Mouse (Mus musculus) forebrain, embryonic 12.5 days (tissue): ENCODE measurements at regions not wholly inside any gene's neighbourhood (a gene's known extent, or its start where the extent isn't known, plus 50 kb on each side); places are given as distances from the start of the nearest gene placed in this dataset.
"Not testable (repeated sequence)": the region's sequence is repeated elsewhere in the genome, so short reads cannot be mapped to it uniquely, and the experiment has no call there.

Experiments
- ATAC-seq: fragments of 200-750 bp; cut with Nextera tagmentation; 2 replicates; pipeline ENCODE4 v1.8.0; 2017; ENCODE audit warnings: moderate TSS enrichment; ENCODE audit not compliant: low FRiP score
- H3K27ac ChIP-seq: fragments of 300-500 bp; sonication (generic); 2 replicates; pipeline ENCODE4 v1.5.1; 2016; ENCODE audit warnings: mild to moderate bottlenecking
- H3K27me3 ChIP-seq: fragments of 300-500 bp; sonication (generic); 2 replicates; pipeline ENCODE4 v1.6.1; 2016; ENCODE audit warnings: mild to moderate bottlenecking
- H3K36me3 ChIP-seq: fragments of 300-500 bp; sonication (generic); replicated peaks from 2 replicates; pipeline ENCODE4 v1.6.1; 2016; ENCODE audit warnings: mild to moderate bottlenecking
- H3K4me1 ChIP-seq: fragments of 300-500 bp; sonication (generic); 2 replicates; pipeline ENCODE4 v1.6.1; 2016
- H3K4me2 ChIP-seq: fragments of 300-500 bp; sonication (generic); 2 replicates; pipeline ENCODE4 v1.6.1; 2016; ENCODE audit warnings: mild to moderate bottlenecking, moderate library complexity
- H3K4me3 ChIP-seq: fragments of 300-500 bp; sonication (generic); replicated peaks from 2 replicates; pipeline ENCODE4 v1.5.1; 2016; ENCODE audit warnings: mild to moderate bottlenecking
- H3K9ac ChIP-seq: fragments of 300-500 bp; sonication (generic); 2 replicates; pipeline ENCODE4 v1.6.1; 2016; ENCODE audit warnings: mild to moderate bottlenecking
- H3K9me3 ChIP-seq: fragments of 300-500 bp; sonication (generic); 2 replicates; pipeline ENCODE4 v1.6.1; 2016
- WGBS: fragments of 180-500 bp; shearing (Covaris S2); methylation state at CpG from one replicate; pipeline ENCODE4 v1.1.7; 2016; 5-methylcytosine and 5-hydroxymethylcytosine counted together

- H3K9ac ChIP-seq, ATAC-seq, H3K27me3 ChIP-seq, H3K27ac ChIP-seq, H3K4me3 ChIP-seq, H3K4me1 ChIP-seq, H3K9me3 ChIP-seq, H3K36me3 ChIP-seq, H3K4me2 ChIP-seq: not testable (repeated sequence)
- 97% methylated on average over 2 of the region's 2 CpGs for WGBS
Observed at GRCm38 (mm10) chr7:77200903-77201302, 971.2 kb downstream of the Agbl1 start.

- ATAC-seq = no peak
- H3K4me3 ChIP-seq = no peak overlapping the region
- no peaks in the 10 kb centered on the region for H3K9me3 ChIP-seq
- WGBS = 77% methylated on average over 3 of the region's 3 CpGs
- no peak overlapping the region for H3K9ac ChIP-seq
- H3K4me1 ChIP-seq = no peaks in the 10 kb centered on the region
- H3K4me2 ChIP-seq = no peak overlapping the region
- H3K36me3 ChIP-seq = no peaks in the 10 kb centered on the region
- H3K27ac ChIP-seq = no peak overlapping the region
- no peaks in the 10 kb centered on the region for H3K27me3 ChIP-seq
Observed at GRCm38 (mm10) chr7:77205604-77206003, 975.9 kb downstream of the Agbl1 start.

GRCm38 (mm10) chr7:77249391-77249790 is 1019.7 kb downstream of the Agbl1 start:
- no peaks in the 10 kb centered on the region for H3K4me1 ChIP-seq
- 83% methylated on average over 1 of the region's 1 CpGs for WGBS
- H3K9me3 ChIP-seq = no peaks in the 10 kb centered on the region

GRCm38 (mm10) chr7:77287657-77288056 is 1058.0 kb downstream of the Agbl1 start:
- no peak for ATAC-seq
- Histone ChIP-seq H3K9me3 (no peaks in the 10 kb centered on the region), H3K27ac (no peak overlapping the region), H3K4me1 (no peaks in the 10 kb centered on the region), H3K36me3 (no peaks in the 10 kb centered on the region), H3K9ac (no peak overlapping the region), H3K4me3 (no peak overlapping the region), H3K27me3 (no peaks in the 10 kb centered on the region), H3K4me2 (no peak overlapping the region)
- WGBS = 65% methylated on average over 4 of the region's 4 CpGs

More at GRCm38 (mm10) chr7:77249391-77249790, 1019.7 kb downstream of the Agbl1 start:
- H3K4me3 ChIP-seq = no peak overlapping the region
- no peaks in the 10 kb centered on the region for H3K27me3 ChIP-seq
- H3K4me2 ChIP-seq = no peak overlapping the region
- no peak overlapping the region for H3K9ac ChIP-seq
- H3K27ac ChIP-seq = no peak overlapping the region
- no peaks in the 10 kb centered on the region for H3K36me3 ChIP-seq
- ATAC-seq = no peak

- H3K4me2 ChIP-seq = no peak overlapping the region
- peaks cover 9% of the 10 kb centered on the region for H3K4me1 ChIP-seq
- ATAC-seq = peak; percentile 58; the same call in 1 of the 2 replicates
- no peaks in the 10 kb centered on the region for H3K36me3 ChIP-seq
- H3K4me3 ChIP-seq = no peak overlapping the region
- no peak overlapping the region for H3K27ac ChIP-seq
- WGBS = 9% methylated on average over 5 of the region's 5 CpGs
- H3K27me3 ChIP-seq = peaks cover 15% of the 10 kb centered on the region
- no peak overlapping the region for H3K9ac ChIP-seq
- H3K9me3 ChIP-seq = no peaks in the 10 kb centered on the region
Observed at GRCm38 (mm10) chr7:77294984-77295642, 1065.4 kb downstream of the Agbl1 start.

- H3K4me3 ChIP-seq = no peak overlapping the region
- ATAC-seq = no peak
- no peaks in the 10 kb centered on the region for H3K36me3 ChIP-seq
- H3K27me3 ChIP-seq = peaks cover 22% of the 10 kb centered on the region; the same call in 1 of the 2 replicates
- H3K9ac ChIP-seq = no peak overlapping the region
- no peak overlapping the region for H3K27ac ChIP-seq
- no peaks in the 10 kb centered on the region for H3K9me3 ChIP-seq
- H3K4me1 ChIP-seq = no peaks in the 10 kb centered on the region; the same call in 1 of the 2 replicates
- WGBS = 49% methylated on average over 3 of the region's 3 CpGs
- no peak overlapping the region for H3K4me2 ChIP-seq
Observed at GRCm38 (mm10) chr7:77303227-77303626, 1073.5 kb downstream of the Agbl1 start.

GRCm38 (mm10) chr7:77303935-77304334 is 1074.2 kb downstream of the Agbl1 start:
- Histone ChIP-seq H3K36me3 (no peaks in the 10 kb centered on the region), H3K27ac (no peak overlapping the region), H3K9ac (no peak overlapping the region), H3K4me2 (peak overlapping the region; percentile 15), H3K9me3 (no peaks in the 10 kb centered on the region), H3K27me3 (peaks cover 16% of the 10 kb centered on the region; the same call in 1 of the 2 replicates), H3K4me3 (0 out of 2 replicates have a peak overlapping the region, but pooled peaks have one; percentile 5), H3K4me1 (no peaks in the 10 kb centered on the region; the same call in 1 of the 2 replicates)
- ATAC-seq = no peak
- WGBS = 6% methylated on average over 5 of the region's 11 CpGs

- Histone ChIP-seq H3K4me2 (no peak overlapping the region), H3K27ac (no peak overlapping the region), H3K4me1 (no peaks in the 10 kb centered on the region; the same call in 1 of the 2 replicates), H3K27me3 (peaks cover 16% of the 10 kb centered on the region; the same call in 1 of the 2 replicates), H3K4me3 (no peak overlapping the region), H3K36me3 (no peaks in the 10 kb centered on the region), H3K9me3 (no peaks in the 10 kb centered on the region), H3K9ac (no peak overlapping the region)
- no peak for ATAC-seq
- 68% methylated on average over 3 of the region's 3 CpGs for WGBS
Observed at GRCm38 (mm10) chr7:77305471-77305870, 1075.8 kb downstream of the Agbl1 start.

- WGBS = 77% methylated on average over 2 of the region's 2 CpGs
- ATAC-seq = no peak
- H3K27ac ChIP-seq = no peak overlapping the region
- H3K36me3 ChIP-seq = no peaks in the 10 kb centered on the region
- H3K9ac ChIP-seq = no peak overlapping the region
- no peaks in the 10 kb centered on the region for H3K27me3 ChIP-seq
- no peak overlapping the region for H3K4me2 ChIP-seq
- no peaks in the 10 kb centered on the region for H3K9me3 ChIP-seq
- H3K4me1 ChIP-seq = no peaks in the 10 kb centered on the region
- H3K4me3 ChIP-seq = no peak overlapping the region
Observed at GRCm38 (mm10) chr7:77311661-77312060, 1082.0 kb downstream of the Agbl1 start.

GRCm38 (mm10) chr7:77325140-77325539 is 1095.5 kb downstream of the Agbl1 start:
- no peak for ATAC-seq
- Histone ChIP-seq H3K36me3 (no peaks in the 10 kb centered on the region), H3K27ac (no peak overlapping the region), H3K4me3 (no peak overlapping the region), H3K4me2 (no peak overlapping the region), H3K4me1 (no peaks in the 10 kb centered on the region), H3K9ac (no peak overlapping the region), H3K27me3 (no peaks in the 10 kb centered on the region), H3K9me3 (no peaks in the 10 kb centered on the region)
- WGBS = 72% methylated on average over 2 of the region's 2 CpGs

- no peak overlapping the region for H3K4me2 ChIP-seq
- no peaks in the 10 kb centered on the region for H3K36me3 ChIP-seq
- H3K27me3 ChIP-seq = no peaks in the 10 kb centered on the region
- 97% methylated on average over 3 of the region's 3 CpGs for WGBS
- H3K27ac ChIP-seq = no peak overlapping the region
- H3K9ac ChIP-seq = no peak overlapping the region
- H3K4me1 ChIP-seq = no peaks in the 10 kb centered on the region
- no peak overlapping the region for H3K4me3 ChIP-seq
- no peak for ATAC-seq
- no peaks in the 10 kb centered on the region for H3K9me3 ChIP-seq
Observed at GRCm38 (mm10) chr7:77326836-77327235, 1097.1 kb downstream of the Agbl1 start.

- H3K27me3 ChIP-seq = no peaks in the 10 kb centered on the region
- H3K36me3 ChIP-seq = no peaks in the 10 kb centered on the region
- 72% methylated on average over 2 of the region's 2 CpGs for WGBS
- no peak for ATAC-seq
- no peak overlapping the region for H3K4me2 ChIP-seq
- no peak overlapping the region for H3K9ac ChIP-seq
- no peaks in the 10 kb centered on the region for H3K4me1 ChIP-seq
- no peaks in the 10 kb centered on the region for H3K9me3 ChIP-seq
- H3K27ac ChIP-seq = no peak overlapping the region
- no peak overlapping the region for H3K4me3 ChIP-seq
Observed at GRCm38 (mm10) chr7:77327516-77327915, 1097.8 kb downstream of the Agbl1 start.

GRCm38 (mm10) chr7:77338630-77339029 is 1108.9 kb downstream of the Agbl1 start:
- Histone ChIP-seq H3K27ac (no peak overlapping the region), H3K9me3 (no peaks in the 10 kb centered on the region), H3K4me2 (no peak overlapping the region), H3K4me3 (no peak overlapping the region), H3K27me3 (no peaks in the 10 kb centered on the region), H3K4me1 (no peaks in the 10 kb centered on the region), H3K36me3 (no peaks in the 10 kb centered on the region), H3K9ac (no peak overlapping the region)
- ATAC-seq = no peak
- WGBS = 67% methylated on average over 4 of the region's 4 CpGs
